Mouse (Mus musculus) Patski (cell line): ENCODE data around the gene Lman2. TPM values are rescaled to one million over a fixed set of nuclear protein-coding genes. Genes with fewer than 3 reads are reported as not detected.

Experiments
- ATAC-seq: fragments of 100-300 bp; one replicate; pipeline ENCODE4 v1.8.0; 2021
- CTCF ChIA-PET: fragments of 350-600 bp; sonication (Branson Sonifier 250); formaldehyde crosslinking; loops from one replicate; lab custom pipeline; 2022; ENCODE audit warnings: inconsistent platforms; lab: Charles Lee
- POLR2A ChIA-PET: fragments of 350-600 bp; sonication (Branson Sonifier 250); formaldehyde crosslinking; loops from one replicate; lab custom pipeline; 2022; ENCODE audit warnings: antibody characterized with exemption, inconsistent platforms; lab: Charles Lee
- DNase-seq: peaks from one replicate; pipeline ENCODE4 v3.0.0-alpha.2; 2011; ENCODE audit warnings: low read depth, low spot score
- H3K27me3 ChIP-seq: fragments of 371-371 bp; one replicate; pipeline ENCODE4 v1.5.1; 2021
- CTCF ChIP-seq: fragments of 100-300 bp; IDR thresholded peaks from one replicate; pipeline ENCODE4 v1.5.1; 2021
- in situ Hi-C: fragments of 300-500 bp; cut with MboI; formaldehyde crosslinking; loops from 3 replicates; pipeline ENCODE4 v1.11.1; 2018; ENCODE audit warnings: low pct_unique_long_range_greater_than_20kb, mixed read lengths
- polyA plus RNA-seq: library from polyadenylated mRNA; unstranded; gene quantifications from one replicate; pipeline ENCODE4 v1.2.3, GENCODE M21; 2021

Gene Lman2
- polyA plus RNA-seq, 1 experiment from 2014 or later = 145 TPM

GRCm38 (mm10) chr13:55328171-55328570, 34.4 kb downstream of the Lman2 start:
- no peak for TF ChIP-seq CTCF
- DNase-seq (no peak), ATAC-seq (no peak)
- POLR2A ChIA-PET = interaction anchor here (1.0 to 1.3 kb wide), 2 partner anchors 19 to 23 kb away, joined by 3 read pairs; no protein-coding TSS in a partner anchor
- no peaks in the 10 kb centered on the region for H3K27me3 ChIP-seq
- in situ Hi-C loops = no loop called here
- CTCF ChIA-PET = interaction anchor here (0.6 to 2.7 kb wide), 4 partner anchors 11 to 24 kb away, joined by 3 to 11 read pairs (median 6); no protein-coding TSS in a partner anchor

- in situ Hi-C loops = no loop called here
- ATAC-seq = peak; percentile 55
- ChIA-PET POLR2A (interaction anchor here (0.8 to 1.3 kb wide), 3 partner anchors 20 to 1351 kb away, joined by 3 to 4 read pairs (median 3); no protein-coding TSS in a partner anchor), CTCF (interaction anchor here (0.6 to 2.7 kb wide), 5 partner anchors 10 to 25 kb away, joined by 3 to 11 read pairs (median 4); no protein-coding TSS in a partner anchor)
- DNase-seq = no peak
- TF ChIP-seq CTCF = no peak
- no peaks in the 10 kb centered on the region for H3K27me3 ChIP-seq
These were observed 35.0 kb downstream of the Lman2 start for GRCm38 (mm10) chr13:55327633-55328032.

- in situ Hi-C loops = no loop called here
- ATAC-seq (no peak), DNase-seq (no peak)
- CTCF ChIA-PET = interaction anchor here (1.0 to 2.7 kb wide), 4 partner anchors 10 to 21 kb away, joined by 4 to 11 read pairs (median 6); no protein-coding TSS in a partner anchor
- no peaks in the 10 kb centered on the region for H3K27me3 ChIP-seq
- TF ChIP-seq CTCF = no peak
- POLR2A ChIA-PET = interaction anchor here (0.8 to 1.3 kb wide), 3 partner anchors 20 to 1352 kb away, joined by 3 to 4 read pairs (median 3); no protein-coding TSS in a partner anchor
These were observed 35.4 kb downstream of the Lman2 start for GRCm38 (mm10) chr13:55327169-55327568.

- CTCF ChIA-PET = no interaction called here
- POLR2A ChIA-PET = no interaction called here
- ATAC-seq (no peak), DNase-seq (no peak)
- in situ Hi-C loops = no loop called here
- H3K27me3 ChIP-seq = no peaks in the 10 kb centered on the region
- TF ChIP-seq CTCF = no peak
These were observed 37.0 kb downstream of the Lman2 start for GRCm38 (mm10) chr13:55325596-55325995.

GRCm38 (mm10) chr13:55322130-55322825, 40.3 kb downstream of the Lman2 start:
- DNase-seq = no peak
- ChIA-PET CTCF (interaction anchor here (1.1 to 1.3 kb wide), 2 partner anchors 13 to 15 kb away, joined by 3 read pairs; no protein-coding TSS in a partner anchor), POLR2A (no interaction called here)
- TF ChIP-seq CTCF = no peak
- ATAC-seq = peak; percentile 44
- in situ Hi-C loops = no loop called here
- H3K27me3 ChIP-seq = no peaks in the 10 kb centered on the region

GRCm38 (mm10) chr13:55321434-55322129, 41.0 kb downstream of the Lman2 start, which contains the start of gene Rab24:
Gene Rab24 (minus strand): TSS chr13:55321946.
- H3K27me3 ChIP-seq = no peaks in the 10 kb centered on the region
- no peak for DNase-seq
- ChIA-PET POLR2A (no interaction called here), CTCF (no interaction called here)
- no peak for TF ChIP-seq CTCF
- ATAC-seq = peak; percentile 80
- in situ Hi-C loops = no loop called here

GRCm38 (mm10) chr13:55319931-55320533, 42.6 kb downstream of the Lman2 start, which contains the start of gene Prelid1:
Gene Prelid1 (plus strand): TSS chr13:55320500.
- no peak for DNase-seq
- in situ Hi-C loops = no loop called here
- ChIA-PET CTCF (interaction anchor here (1.0 to 1.1 kb wide), 2 partner anchors 9 to 13 kb away, joined by 3 read pairs; no protein-coding TSS in a partner anchor), POLR2A (interaction anchor here (0.7 to 0.8 kb wide), 2 partner anchors 10 to 25 kb away, joined by 3 read pairs; partner anchors contain the start of gene Mxd3)
- ATAC-seq = no peak
- no peak for TF ChIP-seq CTCF
- H3K27me3 ChIP-seq = no peaks in the 10 kb centered on the region

GRCm38 (mm10) chr13:55318351-55318750, 44.2 kb downstream of the Lman2 start:
- POLR2A ChIA-PET = no interaction called here
- in situ Hi-C loops = no loop called here
- ATAC-seq (no peak), DNase-seq (no peak)
- no peaks in the 10 kb centered on the region for H3K27me3 ChIP-seq
- CTCF ChIA-PET = interaction anchor here (1.2 to 3.8 kb wide), 2 partner anchors 9 to 23 kb away, joined by 3 to 11 read pairs; no protein-coding TSS in a partner anchor
- no peak for TF ChIP-seq CTCF

GRCm38 (mm10) chr13:55314891-55315412, 47.6 kb downstream of the Lman2 start:
- H3K27me3 ChIP-seq = no peaks in the 10 kb centered on the region
- DNase-seq (no peak), ATAC-seq (no peak)
- no peak for TF ChIP-seq CTCF
- in situ Hi-C loops = no loop called here
- ChIA-PET POLR2A (no interaction called here), CTCF (interaction anchor here (2.0 kb wide), 1 partner anchor 9 kb away, joined by 9 read pairs; no protein-coding TSS in a partner anchor)
